Mouse (Mus musculus): ENCODE data around the gene Gm35549.

GRCm38 (mm10) chr9:122863731-122864130 lies 19.9 kb upstream of the Gm35549 start:
- no peak for TF ChIP-seq EP300 (IDR thresholded peaks at IDR 0.05; ENCODE audit: low read depth)
- no peak for TF ChIP-seq CTCF (IDR thresholded peaks at IDR 0.05; ENCODE audit: low read depth)
